Mouse (Mus musculus) left cerebral cortex, postnatal 25 days (tissue): ENCODE data around the gene Srsf1. TPM values are rescaled to one million over a fixed set of nuclear protein-coding genes. Genes with fewer than 3 reads are reported as not detected.

ENCODE experiments used
- DNase-seq, 2 experiments: peaks; one replicate each; pipeline ENCODE4 v3.0.0; 2022; ENCODE audit warnings: low spot score in 2 of 2, mixed read lengths in 1 of 2
- intact Hi-C: fragments of 180-260 bp; cut with DNase I; formaldehyde crosslinking; loops from one replicate; pipeline ENCODE4 v1.15.1; 2025
- total RNA-seq, 2 experiments: library from RNA; stranded (reverse); gene quantifications; 2 replicates each; pipeline ENCODE4 v1.2.3; 2021

Srsf1 gene
- total RNA-seq: 100 to 1,000 TPM; 177 to 190 TPM

DNA sequence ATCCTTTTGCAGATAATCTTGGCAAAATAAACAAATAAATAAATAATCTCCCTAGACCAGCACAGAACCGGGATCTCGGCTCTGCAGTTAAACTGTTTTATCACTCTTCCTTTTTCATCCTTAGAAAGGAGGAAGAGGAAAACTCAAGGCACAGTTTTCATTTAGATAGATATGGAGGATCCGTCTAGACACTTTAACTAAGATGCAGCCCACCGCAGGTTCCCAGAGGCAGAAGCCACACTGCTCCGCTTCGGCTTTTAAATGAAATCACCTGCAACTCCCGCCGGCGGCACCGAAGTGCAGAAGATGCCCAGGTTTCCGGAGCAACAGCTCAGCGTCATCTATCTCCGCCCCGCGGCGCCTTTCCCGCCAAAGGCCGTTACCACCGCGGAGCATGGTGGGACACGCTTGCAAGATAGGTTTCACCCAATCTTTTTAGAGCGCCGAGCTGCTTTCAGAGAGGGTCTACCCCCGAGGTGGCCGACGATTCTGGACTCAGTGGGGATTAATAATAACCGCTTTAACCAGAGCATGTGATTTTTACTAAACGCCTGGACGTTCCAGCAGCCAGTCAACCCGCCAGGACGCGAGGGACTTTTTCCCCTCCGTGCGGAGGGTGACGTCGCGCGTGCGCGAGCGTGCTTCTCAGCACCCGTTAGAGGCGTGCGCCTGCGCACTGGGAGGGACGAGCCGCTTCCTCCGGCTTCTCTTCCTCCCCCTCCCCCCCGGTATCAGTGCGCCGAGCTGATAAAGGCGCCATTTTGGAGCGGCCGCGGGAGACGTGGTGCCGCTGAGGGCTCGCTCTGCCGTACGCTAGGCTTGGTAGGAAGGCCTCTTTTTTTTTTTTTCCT is at the start of gene Srsf1:
Gene Srsf1 (plus strand): TSS at position 430 of the 851 bp plus-strand sequence.
- intact Hi-C loops: loop anchor here (1.0 kb wide), 1 partner anchor 60 kb away; the partner anchor contains the start of gene Dynll2
- DNase-seq: peak; percentile 98

GRCm38 (mm10) chr11:87999751-88000150 is 47.4 kb upstream of the Srsf1 start:
- DNase-seq: no peak
- intact Hi-C loops: no loop called here

DNA sequence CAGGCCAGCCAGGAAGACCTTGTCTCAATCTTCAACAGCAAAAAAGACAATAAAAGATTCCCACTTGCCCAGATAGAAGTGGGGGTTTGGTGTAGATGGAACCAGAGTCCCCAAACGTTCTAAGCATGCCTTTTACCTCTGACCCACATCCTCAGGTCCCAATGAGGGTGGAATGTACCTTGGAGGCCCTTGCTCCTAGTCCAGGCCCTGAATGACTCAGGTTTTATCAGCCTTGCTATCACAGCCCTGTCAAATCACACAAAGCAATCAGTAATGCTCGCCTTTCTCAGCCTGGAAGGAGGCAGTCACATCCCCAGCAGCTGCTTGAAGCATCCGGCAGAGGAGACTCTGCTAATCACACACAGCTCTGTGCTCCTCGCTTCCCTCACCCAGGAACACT is 44.4 kb upstream of the Srsf1 start:
- intact Hi-C loops: no loop called here
- DNase-seq: no peak

- intact Hi-C loops: no loop called here
- DNase-seq: no peak
These were observed 43.0 kb upstream of the Srsf1 start for GRCm38 (mm10) chr11:88004123-88004522.

- intact Hi-C loops: no loop called here
- DNase-seq: no peak
These were observed 38.5 kb upstream of the Srsf1 start for GRCm38 (mm10) chr11:88008641-88009040.

DNA sequence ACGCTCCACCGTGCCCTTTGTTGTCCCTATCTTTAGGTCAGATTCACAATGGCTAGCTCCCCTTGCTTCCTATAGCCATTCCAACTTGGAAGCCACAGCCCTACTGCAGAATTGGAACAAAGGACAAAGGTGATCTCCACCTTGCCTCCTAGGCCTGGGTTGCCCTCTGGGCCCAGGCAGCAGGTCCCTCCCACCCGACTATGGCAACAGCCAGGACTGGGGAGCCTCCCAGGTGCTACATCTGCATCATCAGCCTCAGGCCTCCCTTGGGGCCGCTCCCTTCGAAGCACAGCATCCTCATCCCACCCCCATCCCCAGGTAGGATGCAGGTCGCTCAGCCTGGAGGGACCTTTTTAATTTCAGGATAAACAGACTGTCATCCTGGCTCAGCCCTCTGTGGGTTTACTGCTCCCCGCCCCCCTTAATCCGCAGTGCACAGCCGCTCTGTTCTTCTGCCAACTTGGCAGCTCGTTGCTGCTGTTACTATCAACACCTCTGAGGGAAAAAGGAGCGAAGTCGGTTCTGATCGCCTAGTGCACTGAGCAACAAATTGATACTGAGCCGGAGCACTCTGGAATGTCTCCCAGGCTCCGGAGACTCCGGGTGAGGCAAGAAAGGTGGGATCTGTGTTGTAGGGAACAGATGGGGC is 37.5 kb upstream of the Srsf1 start:
- intact Hi-C loops: no loop called here
- DNase-seq: peak; percentile 44 to 77

DNA sequence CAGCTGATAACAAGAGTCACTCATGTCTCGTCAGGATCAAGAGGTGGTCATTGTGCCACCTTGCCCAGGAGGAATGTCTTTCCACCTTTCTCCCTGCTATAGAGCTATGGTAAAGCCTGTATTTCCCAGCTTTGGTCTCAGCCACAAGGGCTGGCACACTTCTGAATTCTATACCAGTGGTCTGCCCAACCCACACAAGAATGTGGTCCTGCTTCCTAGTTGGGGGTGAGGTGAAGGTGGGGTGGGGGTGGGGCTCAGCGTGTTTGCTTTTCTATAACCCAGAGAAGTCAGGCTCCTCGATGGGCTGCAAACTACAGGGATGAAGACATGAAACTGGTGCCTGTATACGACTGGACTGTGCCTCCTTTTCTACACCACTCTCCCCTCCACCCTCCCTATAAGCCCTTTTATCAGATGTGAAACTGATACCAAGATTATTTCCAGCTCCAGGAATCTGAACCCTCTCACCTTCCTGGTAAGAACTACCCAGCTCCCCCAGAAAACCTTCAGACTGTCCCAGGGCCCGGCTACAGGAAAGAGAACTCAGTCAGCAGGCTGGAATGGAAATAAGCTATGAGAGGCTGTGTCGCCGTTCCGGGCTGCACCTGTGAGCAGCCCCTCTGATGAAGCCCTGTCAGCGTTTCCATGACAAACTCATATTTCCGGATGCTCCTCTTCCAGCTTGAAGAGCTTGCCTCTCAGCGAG is 35.8 kb upstream of the Srsf1 start:
- no peak for DNase-seq
- intact Hi-C loops: no loop called here

DNA sequence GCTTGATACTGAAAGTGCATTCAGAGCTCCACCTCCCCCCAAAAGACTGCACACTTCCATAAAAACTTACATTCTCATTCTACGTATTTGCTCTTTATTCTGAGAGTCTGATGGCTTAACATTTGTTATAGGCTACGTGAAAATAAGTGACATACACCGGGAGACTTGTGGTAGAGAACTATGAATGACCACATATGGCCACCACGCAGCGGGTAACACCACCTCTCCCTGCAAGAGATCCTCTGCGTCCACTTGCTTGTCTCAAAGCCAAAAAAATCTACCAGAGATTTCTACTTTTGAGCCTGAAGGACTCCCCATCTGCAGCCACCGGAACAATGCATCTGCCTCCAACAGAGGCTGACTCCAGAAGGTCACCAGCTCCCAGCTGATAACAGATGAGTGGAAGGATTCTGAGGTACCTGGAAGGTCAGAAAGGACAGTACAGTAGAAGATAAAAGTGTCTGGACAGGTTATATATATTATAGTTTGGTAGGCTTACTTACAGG is 35.2 kb upstream of the Srsf1 start:
- DNase-seq: no peak
- intact Hi-C loops: no loop called here

- no peak for DNase-seq
- intact Hi-C loops: no loop called here
These were observed 34.4 kb upstream of the Srsf1 start for GRCm38 (mm10) chr11:88012621-88013244.

DNA sequence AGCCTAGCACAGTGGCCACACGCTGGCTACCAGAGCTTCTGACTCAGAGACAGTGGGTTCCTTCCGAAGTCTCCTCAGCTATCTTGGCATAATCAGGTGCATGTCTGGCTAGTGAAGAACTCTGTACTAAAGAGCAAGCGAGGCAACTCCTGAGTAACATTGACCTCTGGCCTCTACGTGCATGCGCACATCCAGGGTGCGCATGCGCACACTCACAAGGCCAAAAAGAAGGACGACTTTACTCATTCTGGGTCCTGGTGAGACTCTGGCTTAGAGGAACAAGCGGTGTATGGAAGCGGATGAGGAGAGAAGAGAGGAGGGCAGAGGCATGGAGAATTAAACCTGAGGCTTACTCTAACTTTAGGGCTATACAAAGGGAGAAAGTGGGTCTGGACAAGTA is 33.5 kb upstream of the Srsf1 start:
- intact Hi-C loops: no loop called here
- DNase-seq: no peak

GRCm38 (mm10) chr11:88015161-88015560 is 32.0 kb upstream of the Srsf1 start:
- intact Hi-C loops: no loop called here
- DNase-seq: peak in 1 of 2 experiments; percentile 68

DNA sequence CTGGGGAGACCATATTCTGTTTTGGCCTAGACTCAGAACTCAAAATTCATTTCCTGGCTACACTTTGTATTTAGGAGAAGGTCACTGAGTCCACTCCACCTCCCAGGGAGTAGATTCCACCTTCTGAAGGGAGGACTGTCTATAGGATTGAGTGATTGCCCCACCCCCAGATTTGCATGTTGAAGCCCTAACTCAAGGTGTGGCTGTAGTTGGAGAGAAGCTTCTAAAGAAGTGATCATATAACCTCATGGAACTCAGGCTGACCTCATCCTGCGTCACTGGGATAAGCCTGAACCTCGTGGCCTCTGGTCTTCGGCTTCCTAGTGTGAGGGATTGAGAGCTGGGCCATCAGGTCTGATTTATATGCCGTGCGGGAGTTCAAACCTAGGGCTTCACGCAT is 31.4 kb upstream of the Srsf1 start:
- no peak for DNase-seq
- intact Hi-C loops: no loop called here

- intact Hi-C loops: no loop called here
- no peak for DNase-seq
These were observed 23.2 kb upstream of the Srsf1 start for GRCm38 (mm10) chr11:88023933-88024332.

DNA sequence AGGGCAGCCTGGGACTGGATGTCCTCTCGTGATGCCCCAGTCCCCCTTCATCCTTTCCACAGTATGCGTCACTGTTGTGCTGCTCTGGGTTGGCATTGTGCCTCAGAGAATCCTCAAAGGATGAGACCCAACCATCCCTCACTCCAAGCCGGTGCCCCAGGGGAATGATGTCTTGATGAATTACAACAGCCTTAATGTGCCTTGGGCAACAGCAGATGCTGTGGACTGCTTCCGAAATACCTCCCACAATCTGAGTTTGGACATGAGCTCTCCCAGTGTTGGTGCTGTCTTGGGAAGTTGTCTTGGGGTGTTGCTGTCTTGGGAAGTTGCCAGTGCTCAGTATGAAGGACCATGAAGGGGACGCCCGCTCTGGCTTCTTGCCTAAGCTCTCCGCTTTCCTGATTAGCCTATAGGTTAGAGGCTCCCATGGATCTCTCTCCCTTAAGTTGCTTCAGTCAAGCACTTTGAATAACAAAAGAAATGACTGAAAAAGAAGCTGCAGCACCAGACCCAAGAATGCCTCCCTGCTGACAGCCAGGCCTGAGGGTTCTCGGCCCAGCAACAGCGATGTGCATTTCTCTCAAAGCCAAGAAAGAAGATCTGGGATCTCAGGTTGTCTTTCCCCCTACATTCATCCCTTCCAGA is 19.7 kb upstream of the Srsf1 start:
- intact Hi-C loops: no loop called here
- DNase-seq: no peak

DNA sequence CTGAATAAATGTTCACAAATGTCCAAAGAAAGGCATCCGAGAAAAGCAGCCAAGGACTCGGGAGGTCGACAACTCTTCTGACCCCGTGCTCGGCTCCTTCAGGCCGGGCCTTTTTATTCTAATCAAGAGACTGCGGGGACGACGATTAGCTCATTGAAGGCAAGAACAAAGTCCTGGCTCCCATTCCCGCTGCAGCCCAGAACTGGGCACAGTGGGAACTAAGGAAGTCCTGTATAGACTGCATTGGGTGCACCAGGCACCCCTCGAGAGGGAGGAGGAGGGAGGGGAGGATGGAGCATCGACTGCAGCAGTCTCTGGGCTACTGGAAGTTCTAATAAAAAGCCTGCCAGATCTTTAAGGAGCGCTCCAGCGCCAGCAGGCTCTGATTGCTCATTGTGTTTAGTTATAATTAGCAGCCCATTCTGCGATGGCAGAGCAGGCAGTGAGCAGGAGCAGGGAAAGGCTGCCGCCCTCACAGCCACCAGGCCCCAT is 18.9 kb upstream of the Srsf1 start:
- intact Hi-C loops: no loop called here
- peak; percentile 58 to 74 for DNase-seq

DNA sequence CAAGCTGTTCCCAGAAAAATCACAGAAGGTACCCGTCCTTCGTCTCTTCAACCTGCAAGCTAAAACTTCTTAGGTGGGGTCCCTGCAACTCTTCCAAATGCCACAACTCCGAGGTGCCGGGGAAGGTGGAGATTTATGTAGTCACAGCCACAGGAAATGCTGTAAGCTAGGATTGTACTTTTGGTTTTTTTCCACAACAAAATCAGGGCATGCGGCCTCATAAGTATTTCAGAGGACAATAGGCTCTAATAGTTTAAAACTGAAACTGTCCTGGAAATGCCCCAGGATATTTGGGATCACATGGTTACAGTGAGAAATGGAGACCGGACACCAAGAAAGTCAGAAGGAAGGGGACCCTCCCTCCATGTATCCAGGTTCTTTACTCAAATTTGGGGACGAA is 17.0 kb upstream of the Srsf1 start:
- no peak for DNase-seq
- intact Hi-C loops: no loop called here

- intact Hi-C loops: no loop called here
These were observed 16.3 kb upstream of the Srsf1 start for GRCm38 (mm10) chr11:88030836-88031235.

DNA sequence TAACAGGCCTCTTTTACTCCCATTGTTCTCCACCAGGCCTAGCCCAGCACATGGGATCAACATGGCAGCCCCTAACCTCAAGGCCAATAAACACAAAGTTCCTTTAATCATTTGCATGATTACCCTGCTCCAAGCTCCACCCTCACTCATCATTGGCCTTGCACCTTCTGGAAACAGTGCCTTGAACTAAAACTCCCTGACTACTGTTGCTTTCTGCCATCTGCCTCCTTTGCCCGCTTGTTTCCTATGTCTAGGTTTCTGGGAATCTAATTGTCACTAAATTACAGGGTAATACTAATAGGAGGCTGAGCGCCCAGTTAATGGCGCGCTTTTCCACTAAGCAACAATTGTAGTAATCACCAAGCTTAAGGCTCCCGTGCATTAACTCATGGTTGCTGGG is 15.4 kb upstream of the Srsf1 start:
- intact Hi-C loops: no loop called here
- DNase-seq: no peak

More at GRCm38 (mm10) chr11:88030836-88031235, 16.3 kb upstream of the Srsf1 start:
- DNase-seq: no peak

GRCm38 (mm10) chr11:88035970-88036369 is 11.2 kb upstream of the Srsf1 start:
- DNase-seq: no peak

More at GRCm38 (mm10) chr11:88035970-88036369, 11.2 kb upstream of the Srsf1 start:
- intact Hi-C loops: no loop called here
